Mouse (Mus musculus) layer of hippocampus, postnatal 36 days (tissue): ENCODE data around the gene Ccdc88a. TPM values are rescaled to one million over a fixed set of nuclear protein-coding genes. Genes with fewer than 3 reads are reported as not detected.

Experiments used
- DNase-seq, 2 experiments: peaks; one replicate each; pipeline ENCODE4 v3.0.0; 2022
- total RNA-seq, 2 experiments: library from RNA; stranded (reverse); gene quantifications; 2 replicates each; pipeline ENCODE4 v1.2.3; 2021

The Ccdc88a gene
- 10 to 100 TPM; 62.9 to 73.6 TPM for total RNA-seq

- DNase-seq: peak; percentile 98 to 99
Observed at GRCm38 (mm10) chr11:29373396-29374273, at the start of gene Ccdc88a. Ccdc88a (plus strand) TSS chr11:29373658.

GRCm38 (mm10) chr11:29335505-29335904 lies 38.0 kb upstream of the Ccdc88a start:
- DNase-seq: no peak

- no peak for DNase-seq
Observed at GRCm38 (mm10) chr11:29341259-29341658, 32.2 kb upstream of the Ccdc88a start.

GRCm38 (mm10) chr11:29344891-29345657 lies 28.4 kb upstream of the Ccdc88a start:
- no peak for DNase-seq

GRCm38 (mm10) chr11:29345673-29346286 lies 27.7 kb upstream of the Ccdc88a start:
- DNase-seq: no peak

GRCm38 (mm10) chr11:29350891-29351290 lies 22.6 kb upstream of the Ccdc88a start:
- no peak for DNase-seq

- no peak for DNase-seq
Observed at GRCm38 (mm10) chr11:29352214-29352613, 21.2 kb upstream of the Ccdc88a start.

- DNase-seq: no peak
Observed at GRCm38 (mm10) chr11:29368161-29368560, 5.3 kb upstream of the Ccdc88a start.

GRCm38 (mm10) chr11:29373050-29373395 lies 435 bp upstream of the Ccdc88a start:
- DNase-seq: no peak

- DNase-seq: no peak
Observed at GRCm38 (mm10) chr11:29374274-29374656, 807 bp downstream of the Ccdc88a start.

GRCm38 (mm10) chr11:29376635-29377034 lies 3.2 kb downstream of the Ccdc88a start:
- DNase-seq: no peak

- no peak for DNase-seq
Observed at GRCm38 (mm10) chr11:29378751-29379150, 5.3 kb downstream of the Ccdc88a start.

- no peak for DNase-seq
Observed at GRCm38 (mm10) chr11:29383493-29383892, 10.0 kb downstream of the Ccdc88a start.

- DNase-seq: no peak
Observed at GRCm38 (mm10) chr11:29384001-29384400, 10.5 kb downstream of the Ccdc88a start.

GRCm38 (mm10) chr11:29384617-29385016 lies 11.2 kb downstream of the Ccdc88a start:
- no peak for DNase-seq

GRCm38 (mm10) chr11:29389913-29390312 lies 16.5 kb downstream of the Ccdc88a start:
- DNase-seq: no peak

- no peak for DNase-seq
Observed at GRCm38 (mm10) chr11:29395135-29395746, 21.8 kb downstream of the Ccdc88a start.

GRCm38 (mm10) chr11:29400374-29400773 lies 26.9 kb downstream of the Ccdc88a start:
- no peak for DNase-seq

GRCm38 (mm10) chr11:29406292-29406691 lies 32.8 kb downstream of the Ccdc88a start:
- no peak for DNase-seq

- DNase-seq: no peak
Observed at GRCm38 (mm10) chr11:29423496-29423895, 50.0 kb downstream of the Ccdc88a start.

- peak; percentile 42 to 45 for DNase-seq
Observed at GRCm38 (mm10) chr11:29428774-29429173, 55.3 kb downstream of the Ccdc88a start.

- no peak for DNase-seq
Observed at GRCm38 (mm10) chr11:29431011-29431410, 57.6 kb downstream of the Ccdc88a start.

GRCm38 (mm10) chr11:29448741-29449140 lies 75.3 kb downstream of the Ccdc88a start:
- DNase-seq: no peak
